ENCODE assay signal across 23 mouse cellular contexts in genomic region chr7:142319124-142319523, GRCm38 (mm10). TPM values are rescaled to one million over a fixed set of nuclear protein-coding genes. Genes with fewer than 3 reads are reported as not detected.
DNase-seq lines count a peak whose midpoint lies in the region; ATAC-seq lines count a peak whose summit lies in the region.
"Had no signal": no experiment of that assay in that cellular context is flagged by ENCODE, and none has a peak within 500 bp of the region (broad histone marks: within the 10 kb centered on the region; RNA-seq: fewer than 3 reads in every experiment).

No protein-coding gene starts in this region.

- H3K9me3 ChIP-seq in heart, embryonic 13.5 days: no peaks in the 10 kb centered on the region
- no peaks in the 10 kb centered on the region for H3K9me3 ChIP-seq in limb, embryonic 10.5 days (replicated peaks)
- H3K9me3 ChIP-seq: liver, embryonic 15.5 days had no signal

- H3K4me3 ChIP-seq in heart, embryonic 13.5 days: no peak overlapping the region
- no peak overlapping the region for H3K4me3 ChIP-seq in limb, embryonic 10.5 days
- H3K4me3 ChIP-seq: heart, adult 2 months; liver, embryonic 15.5 days had no signal

- no peak for DNase-seq in heart, postnatal 25 days (ENCODE audit: low spot score)
- peak; percentile 21 to 23 for DNase-seq in right cerebral cortex, adult 2 months (ENCODE audit: low spot score in 2 of 2)
- no peak for DNase-seq in right cerebral cortex, postnatal 36 days (ENCODE audit: low spot score in 2 of 2)
- no peak for DNase-seq in limb, embryonic 10.5 days (ENCODE audit: low spot score)
- no peak for DNase-seq in urinary bladder, postnatal 25 days (ENCODE audit: low spot score)
- no peak for DNase-seq in spleen, adult 18-20 months
- DNase-seq: cerebellum, postnatal 10 days; heart, adult 2 months; kidney, adult 2 months; kidney, postnatal 25 days; layer of hippocampus, adult 9-11 months; lung, postnatal 14 days; thymus, adult 18-20 months had no signal

- WGBS in heart, embryonic 13.5 days: 83% methylated on average over 11 of the region's 11 CpGs
- 77% methylated on average over 11 of the region's 11 CpGs for WGBS in limb, embryonic 10.5 days

- no peak overlapping the region for H3K4me2 ChIP-seq in heart, embryonic 13.5 days
- H3K4me2 ChIP-seq: liver, embryonic 15.5 days had no signal

- no peak for ATAC-seq in heart, embryonic 13.5 days (ENCODE audit: extremely low read depth, insufficient number of reproducible peaks, low FRiP score, low TSS enrichment)
- no peak for ATAC-seq in erythroblast, adult 5-6 weeks (replicated peaks; ENCODE audit: low FRiP score, poor library complexity, severe bottlenecking)

- no peaks in the 10 kb centered on the region for H3K27me3 ChIP-seq in heart, embryonic 13.5 days (replicated peaks)
- no peaks in the 10 kb centered on the region for H3K27me3 ChIP-seq in limb, embryonic 10.5 days (ENCODE audit: low read depth, poor library complexity, severe bottlenecking)
- H3K27me3 ChIP-seq: liver, embryonic 15.5 days had no signal

- intact Hi-C loops in heart, postnatal 25 days (cut with DNase I): loop anchor here (5.0 kb wide), 2 partner anchors 118 to 178 kb away; partner anchors contain the start of gene Tnnt3

- peaks cover 49% of the 10 kb centered on the region for H3K4me1 ChIP-seq in heart, embryonic 13.5 days
- H3K4me1 ChIP-seq in limb, embryonic 10.5 days: peaks cover 50% of the 10 kb centered on the region

- no peak overlapping the region for H3K9ac ChIP-seq in heart, embryonic 13.5 days
- H3K9ac ChIP-seq: liver, embryonic 15.5 days had no signal

- H3K36me3 ChIP-seq in heart, embryonic 13.5 days: no peaks in the 10 kb centered on the region
- H3K36me3 ChIP-seq in limb, embryonic 10.5 days: no peaks in the 10 kb centered on the region
- H3K36me3 ChIP-seq: liver, embryonic 15.5 days had no signal

- H3K27ac ChIP-seq in heart, embryonic 13.5 days (replicated peaks): 0 out of 2 replicates have a peak overlapping the region, but pooled peaks have one; percentile 4
- peak overlapping the region; percentile 80; the same call in 1 of the 2 replicates for H3K27ac ChIP-seq in limb, embryonic 10.5 days
- H3K27ac ChIP-seq: heart, adult 2 months; liver, embryonic 15.5 days had no signal

RNA-seq across cellular contexts. Expression of gene Krtap5-4, which starts 15.8 kb away (rescaled TPM):
- polyA plus RNA-seq in heart, embryonic 13.5 days (2015; fragmentation: Nextera tagmentation; extraction: Ambion mirVana): not detected in 2 replicates
- not detected for total RNA-seq in heart, postnatal 25 days (2021)
- not detected in 2 replicates for polyA plus RNA-seq in limb, embryonic 10.5 days (2016; fragmentation: Nextera tagmentation; extraction: Ambion mirVana)
- not detected in 2 replicates for total RNA-seq in erythroblast, adult 5-6 weeks (2015; ENCODE audit: low replicate concordance)
- not detected in 2 replicates for total RNA-seq in erythroblast, adult 5-6 weeks (2017; ENCODE audit: low replicate concordance)
- total RNA-seq: adrenal gland, adult 18-20 months; CH12.LX; gastrocnemius, adult 8-10 months; heart, adult 2 months; left cerebral cortex, postnatal 10 days; megakaryocyte-erythroid progenitor cell, adult 5-6 weeks had no signal
- polyA plus RNA-seq: heart, adult 2 months; heart, postnatal 0 days; kidney, adult 2 months; limb, embryonic 14.5 days; liver, embryonic 15.5 days had no signal

RNA-seq across cellular contexts. Expression of gene Krtap5-1, which starts 22.2 kb away (rescaled TPM):
- polyA plus RNA-seq in heart, embryonic 13.5 days (2015; fragmentation: Nextera tagmentation; extraction: Ambion mirVana): not detected in 2 replicates
- total RNA-seq in heart, postnatal 25 days (2021): not detected
- polyA plus RNA-seq in limb, embryonic 10.5 days (2016; fragmentation: Nextera tagmentation; extraction: Ambion mirVana): not detected in 2 replicates
- total RNA-seq in erythroblast, adult 5-6 weeks (2015; ENCODE audit: low replicate concordance): not detected in 2 replicates
- not detected in 2 replicates for total RNA-seq in erythroblast, adult 5-6 weeks (2017; ENCODE audit: low replicate concordance)
- total RNA-seq: adrenal gland, adult 18-20 months; CH12.LX; gastrocnemius, adult 8-10 months; heart, adult 2 months; left cerebral cortex, postnatal 10 days; megakaryocyte-erythroid progenitor cell, adult 5-6 weeks had no signal
- polyA plus RNA-seq: heart, adult 2 months; heart, postnatal 0 days; kidney, adult 2 months; limb, embryonic 14.5 days; liver, embryonic 15.5 days had no signal

RNA-seq across cellular contexts. Expression of gene Gm4559, which starts 45.0 kb away (rescaled TPM):
- not detected in 2 replicates for polyA plus RNA-seq in heart, embryonic 13.5 days (2015; fragmentation: Nextera tagmentation; extraction: Ambion mirVana)
- total RNA-seq in heart, postnatal 25 days (2021): not detected
- polyA plus RNA-seq in limb, embryonic 10.5 days (2016; fragmentation: Nextera tagmentation; extraction: Ambion mirVana): not detected in 2 replicates
- not detected in 2 replicates for total RNA-seq in erythroblast, adult 5-6 weeks (2015; ENCODE audit: low replicate concordance)
- not detected in 2 replicates for total RNA-seq in erythroblast, adult 5-6 weeks (2017; ENCODE audit: low replicate concordance)
- total RNA-seq: adrenal gland, adult 18-20 months; CH12.LX; gastrocnemius, adult 8-10 months; heart, adult 2 months; left cerebral cortex, postnatal 10 days; megakaryocyte-erythroid progenitor cell, adult 5-6 weeks had no signal
- polyA plus RNA-seq: heart, adult 2 months; heart, postnatal 0 days; kidney, adult 2 months; limb, embryonic 14.5 days; liver, embryonic 15.5 days had no signal

RNA-seq across cellular contexts. Expression of gene Ifitm10, which starts 54.4 kb away (rescaled TPM):
- 6.5 and 7.5 TPM in 2 replicates for polyA plus RNA-seq in heart, embryonic 13.5 days (2015; fragmentation: Nextera tagmentation; extraction: Ambion mirVana)
- 1 to 10 TPM; 1.8 to 2.0 TPM for total RNA-seq in heart, postnatal 25 days (2021)
- 0.53 and 0.73 TPM in 2 replicates for polyA plus RNA-seq in limb, embryonic 10.5 days (2016; fragmentation: Nextera tagmentation; extraction: Ambion mirVana)
- total RNA-seq in erythroblast, adult 5-6 weeks (2015; ENCODE audit: low replicate concordance): 1.0 and 1.2 TPM in 2 replicates
- total RNA-seq in erythroblast, adult 5-6 weeks (2017; ENCODE audit: low replicate concordance): 0.42 TPM in 1 of 2 replicates, not detected in the other
- total RNA-seq: CH12.LX; megakaryocyte-erythroid progenitor cell, adult 5-6 weeks had no signal

Comparison
In these comparisons a context has a peak if more than half of its experiments do, and no peak if none do; other contexts are left out.
1. DNase-seq: peak in right cerebral cortex, adult 2 months (2 of 2); none in heart, postnatal 25 days (single experiment), right cerebral cortex, postnatal 36 days (0 of 2), limb, embryonic 10.5 days (single experiment), urinary bladder, postnatal 25 days (single experiment) and spleen, adult 18-20 months (0 of 2).